Mouse (Mus musculus) hindbrain, embryonic 16.5 days (tissue): ENCODE results near the gene Rsph3b. TPM values are rescaled to one million over a fixed set of nuclear protein-coding genes. Genes with fewer than 3 reads are reported as not detected.
"Not testable (repeated sequence)": the region's sequence is repeated elsewhere in the genome, so short reads cannot be mapped to it uniquely, and the experiment has no call there.

ENCODE experiments used
- ATAC-seq: fragments of 200-750 bp; cut with Nextera tagmentation; 2 replicates; pipeline ENCODE4 v1.8.0; 2017; ENCODE audit warnings: moderate TSS enrichment, moderate library complexity
- H3K27ac ChIP-seq: fragments of 300-500 bp; sonication (generic); 2 replicates; pipeline ENCODE4 v1.5.1; 2014; ENCODE audit warnings: low read depth, mild to moderate bottlenecking, control low read depth, low read length, moderate library complexity
- H3K27me3 ChIP-seq: fragments of 300-500 bp; sonication (generic); replicated peaks from 2 replicates; pipeline ENCODE4 v1.6.1; 2014; ENCODE audit warnings: low read length; ENCODE audit not compliant: control insufficient read depth, insufficient read depth
- H3K36me3 ChIP-seq: fragments of 300-500 bp; sonication (generic); 2 replicates; pipeline ENCODE4 v1.6.1; 2014; ENCODE audit warnings: mild to moderate bottlenecking, low read length, moderate library complexity, mixed read lengths; ENCODE audit not compliant: control insufficient read depth, insufficient read depth
- H3K4me1 ChIP-seq: fragments of 300-500 bp; sonication (generic); 2 replicates; pipeline ENCODE4 v1.6.1; 2014; ENCODE audit warnings: low read depth, low read length; ENCODE audit not compliant: control insufficient read depth, insufficient read depth
- H3K4me2 ChIP-seq: fragments of 300-500 bp; sonication (generic); 2 replicates; pipeline ENCODE4 v1.6.1; 2014; ENCODE audit warnings: mild to moderate bottlenecking, low read length, control low read depth, moderate library complexity
- H3K4me3 ChIP-seq: fragments of 300-500 bp; sonication (generic); 2 replicates; pipeline ENCODE4 v1.5.1; 2014; ENCODE audit warnings: mild to moderate bottlenecking, low read length, control low read depth, moderate library complexity
- H3K9ac ChIP-seq: fragments of 300-500 bp; sonication (generic); 2 replicates; pipeline ENCODE4 v1.6.1; 2014; ENCODE audit warnings: low read depth, mild to moderate bottlenecking, control low read depth, low read length, moderate library complexity
- H3K9me3 ChIP-seq: fragments of 300-500 bp; sonication (generic); 2 replicates; pipeline ENCODE4 v1.6.1; 2014; ENCODE audit warnings: mild to moderate bottlenecking, low read length, moderate library complexity; ENCODE audit not compliant: control insufficient read depth
- WGBS: fragments of 180-500 bp; shearing (Covaris S2); extraction: QIAGEN DNeasy Blood & Tissue Kit; methylation state at CpG from one replicate; pipeline ENCODE4 v1.1.7; 2014; 5-methylcytosine and 5-hydroxymethylcytosine counted together
- polyA plus RNA-seq: library from polyadenylated mRNA; unstranded; fragments of >200 nt; fragmentation: Nextera tagmentation; extraction: Ambion mirVana; gene quantifications from 2 replicates; pipeline ENCODE4 v1.2.1, GENCODE M21; 2015

Gene Rsph3b
- polyA plus RNA-seq, 1 experiment from 2014 or later: 63.2 TPM

DNA sequence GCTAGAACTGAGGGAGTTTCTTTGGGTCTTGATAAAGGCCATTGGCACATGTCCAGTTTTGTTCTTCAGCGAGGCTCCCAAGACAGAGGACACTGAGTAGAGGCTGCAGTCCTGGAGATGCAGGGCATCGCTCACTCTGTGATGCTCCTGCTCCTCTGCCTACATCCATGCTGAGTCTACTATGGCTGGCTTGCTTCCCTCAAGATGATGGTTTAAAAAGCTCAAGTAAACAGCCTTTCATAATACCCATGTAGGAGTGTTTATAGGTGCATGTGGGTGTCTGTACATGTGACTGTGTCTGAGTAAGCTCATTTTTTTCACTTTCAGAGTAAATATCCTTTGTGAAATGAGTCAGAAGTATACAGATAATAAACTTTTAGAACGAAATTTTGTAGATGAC is 26.5 kb upstream of the Rsph3b start:
- H3K9me3 ChIP-seq, H3K36me3 ChIP-seq, H3K4me2 ChIP-seq, H3K27me3 ChIP-seq, H3K4me3 ChIP-seq, H3K4me1 ChIP-seq, H3K9ac ChIP-seq, H3K27ac ChIP-seq, ATAC-seq: not testable (repeated sequence)
- WGBS: 79% methylated on average over 3 of the region's 3 CpGs

GRCm38 (mm10) chr17:6972836-6973396 is 24.4 kb upstream of the Rsph3b start:
- H3K36me3 ChIP-seq, H3K9ac ChIP-seq, H3K27ac ChIP-seq, H3K9me3 ChIP-seq, ATAC-seq, H3K4me2 ChIP-seq, H3K27me3 ChIP-seq, H3K4me1 ChIP-seq, H3K4me3 ChIP-seq: not testable (repeated sequence)
- 44% methylated on average over 3 of the region's 4 CpGs for WGBS

- not testable (repeated sequence) for H3K9me3 ChIP-seq, ATAC-seq, H3K4me2 ChIP-seq, H3K27me3 ChIP-seq, H3K9ac ChIP-seq, H3K27ac ChIP-seq, H3K36me3 ChIP-seq, H3K4me1 ChIP-seq, H3K4me3 ChIP-seq
- 94% methylated on average over 8 of the region's 8 CpGs for WGBS
Observed at GRCm38 (mm10) chr17:6971238-6971637, 22.8 kb upstream of the Rsph3b start.

DNA sequence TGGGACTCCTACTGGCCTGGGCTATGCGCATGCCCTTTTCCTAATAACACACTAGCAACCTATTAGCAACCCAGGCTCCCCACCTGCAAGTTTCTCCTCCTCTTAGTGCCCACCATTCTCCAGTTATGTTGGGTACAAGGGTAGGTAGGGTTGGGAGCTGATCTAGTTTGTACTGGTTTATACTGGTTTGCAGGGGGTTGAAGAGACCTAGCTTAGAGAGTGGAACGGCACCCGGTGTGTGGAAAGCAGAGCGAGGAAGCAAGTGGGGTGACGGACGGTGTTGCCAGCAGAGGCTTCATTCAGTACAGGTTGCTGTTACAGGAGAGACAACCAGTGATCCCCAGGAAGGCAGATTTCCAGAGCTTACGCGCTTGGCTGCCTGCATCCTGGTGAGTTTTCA is 21.9 kb upstream of the Rsph3b start, which contains the start of gene Rnaset2b:
Gene Rnaset2b (plus strand): TSS at position 301 of the 400 bp plus-strand sequence.
- not testable (repeated sequence) for H3K36me3 ChIP-seq, H3K4me3 ChIP-seq, H3K27ac ChIP-seq, H3K9ac ChIP-seq, ATAC-seq, H3K9me3 ChIP-seq, H3K4me1 ChIP-seq, H3K4me2 ChIP-seq, H3K27me3 ChIP-seq
- WGBS: no CpG with 5 or more reads among the region's 8 CpGs

- H3K4me1 ChIP-seq, H3K27ac ChIP-seq, H3K27me3 ChIP-seq, H3K36me3 ChIP-seq, H3K9me3 ChIP-seq, H3K4me3 ChIP-seq, H3K4me2 ChIP-seq, ATAC-seq, H3K9ac ChIP-seq: not testable (repeated sequence)
- WGBS: 100% methylated on average over 1 of the region's 1 CpGs
Observed at GRCm38 (mm10) chr17:6967673-6968072, 19.2 kb upstream of the Rsph3b start.

DNA sequence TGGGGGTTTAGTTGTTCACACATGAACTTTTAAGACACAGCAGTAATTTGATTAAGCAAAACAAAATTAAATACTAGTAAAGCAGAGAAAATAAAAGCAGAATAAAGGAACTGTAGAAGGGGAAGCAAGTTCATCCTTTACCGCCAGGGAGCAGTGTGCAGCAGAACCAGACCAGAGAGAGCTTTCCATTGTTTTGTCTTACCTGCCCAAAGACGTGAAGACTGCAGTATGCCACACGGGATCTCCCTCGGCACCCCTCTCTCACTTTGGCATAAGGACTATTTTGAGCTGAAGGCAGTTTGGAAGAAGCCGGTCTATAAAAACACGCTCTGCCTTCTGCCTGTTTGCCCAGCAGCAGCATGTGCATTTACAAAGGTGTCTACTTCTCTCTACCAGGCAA is 16.9 kb upstream of the Rsph3b start:
- not testable (repeated sequence) for H3K27ac ChIP-seq, H3K4me2 ChIP-seq, H3K4me3 ChIP-seq, H3K36me3 ChIP-seq, ATAC-seq, H3K27me3 ChIP-seq, H3K9me3 ChIP-seq, H3K9ac ChIP-seq, H3K4me1 ChIP-seq
- 16% methylated on average over 6 of the region's 6 CpGs for WGBS

- not testable (repeated sequence) for H3K9ac ChIP-seq, H3K27me3 ChIP-seq, ATAC-seq, H3K4me2 ChIP-seq, H3K27ac ChIP-seq, H3K36me3 ChIP-seq, H3K9me3 ChIP-seq, H3K4me1 ChIP-seq, H3K4me3 ChIP-seq
- whole genome bisulfite sequencing: 63% methylated on average over 4 of the region's 4 CpGs
Observed at GRCm38 (mm10) chr17:6962936-6963335, 14.5 kb upstream of the Rsph3b start.

DNA sequence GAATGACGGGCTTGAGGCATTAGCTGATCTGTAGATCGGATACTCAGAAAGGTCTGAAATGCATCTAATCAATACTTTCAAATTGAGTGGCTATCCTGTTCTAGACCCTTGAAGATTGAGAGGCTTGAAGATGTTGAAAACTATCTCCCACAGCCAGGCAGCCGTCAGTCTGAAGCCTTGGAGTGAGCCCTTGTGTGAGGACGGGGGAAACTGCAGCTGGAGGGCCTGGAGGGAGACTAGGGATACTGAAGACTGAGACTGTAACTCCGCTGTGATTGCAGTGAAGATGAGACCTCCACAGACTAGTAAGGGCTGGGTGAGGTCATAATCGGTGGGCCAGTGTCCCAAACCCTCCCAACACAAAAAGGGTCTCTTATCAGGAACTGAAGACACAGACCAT is 13.9 kb upstream of the Rsph3b start:
- H3K9me3 ChIP-seq, H3K27ac ChIP-seq, H3K27me3 ChIP-seq, H3K36me3 ChIP-seq, H3K4me1 ChIP-seq, H3K4me2 ChIP-seq, H3K4me3 ChIP-seq, H3K9ac ChIP-seq, ATAC-seq: not testable (repeated sequence)
- 86% methylated on average over 3 of the region's 6 CpGs for WGBS

GRCm38 (mm10) chr17:6961181-6962000 is 12.9 kb upstream of the Rsph3b start:
- under 1% methylated on average over 15 of the region's 48 CpGs for WGBS
- not testable (repeated sequence) for H3K4me1 ChIP-seq, H3K9me3 ChIP-seq, H3K27me3 ChIP-seq, H3K36me3 ChIP-seq, H3K9ac ChIP-seq, H3K27ac ChIP-seq
- peak; percentile 97 for ATAC-seq
- Histone ChIP-seq H3K4me3 (peak overlapping the region; percentile 32), H3K4me2 (peak overlapping the region; percentile 48)
